Mouse (Mus musculus) left cerebral cortex, adult 18-20 months (tissue): ENCODE results near the gene 1810010H24Rik. TPM values are rescaled to one million over a fixed set of nuclear protein-coding genes. Genes with fewer than 3 reads are reported as not detected.
"Not testable (repeated sequence)": the region's sequence is repeated elsewhere in the genome, so short reads cannot be mapped to it uniquely, and the experiment has no call there.

Experiments used
- DNase-seq, 2 experiments: peaks; one replicate each; pipeline ENCODE4 v3.0.0; 2021 to 2022; ENCODE audit warnings: low spot score in 2 of 2, mixed read lengths in 1 of 2
- total RNA-seq, 2 experiments: library from RNA; stranded (reverse); gene quantifications; 2 replicates each; pipeline ENCODE4 v1.2.3; 2021

1810010H24Rik gene
- total RNA-seq, 2 experiments from 2014 or later = 3.2 to 4.7 TPM

GRCm38 (mm10) chr11:107041396-107041795, 15.9 kb downstream of the 1810010H24Rik start:
- no peak for DNase-seq

GRCm38 (mm10) chr11:107043361-107043760, 17.9 kb downstream of the 1810010H24Rik start:
- no peak for DNase-seq

GRCm38 (mm10) chr11:107044321-107044720, 18.8 kb downstream of the 1810010H24Rik start:
- peak; percentile 77 to 79 for DNase-seq

GRCm38 (mm10) chr11:107045546-107045945, 20.1 kb downstream of the 1810010H24Rik start:
- DNase-seq = no peak

GRCm38 (mm10) chr11:107046766-107047620, 21.5 kb downstream of the 1810010H24Rik start:
- DNase-seq = no peak

- DNase-seq = no peak
Observed at GRCm38 (mm10) chr11:107054870-107055269, 29.4 kb downstream of the 1810010H24Rik start.

- no peak for DNase-seq
Observed at GRCm38 (mm10) chr11:107057391-107057790, 31.9 kb downstream of the 1810010H24Rik start.

- not testable (repeated sequence) for DNase-seq
Observed at GRCm38 (mm10) chr11:107059634-107060033, 34.2 kb downstream of the 1810010H24Rik start.

GRCm38 (mm10) chr11:107060941-107061340, 35.5 kb downstream of the 1810010H24Rik start:
- no peak for DNase-seq

- no peak for DNase-seq
Observed at GRCm38 (mm10) chr11:107063067-107063466, 37.6 kb downstream of the 1810010H24Rik start.

GRCm38 (mm10) chr11:107064590-107064989, 39.1 kb downstream of the 1810010H24Rik start:
- no peak for DNase-seq

- DNase-seq = no peak
Observed at GRCm38 (mm10) chr11:107065216-107065785, 39.8 kb downstream of the 1810010H24Rik start.

Other genes starting within 250 kb of the 1810010H24Rik start
- 1 to 10 TPM; 3.0 TPM for gene Polg2, start 246.1 kb upstream of the 1810010H24Rik start, total RNA-seq
- 100 to 1,000 TPM; 670 TPM for gene Ddx5, start 236.5 kb upstream of the 1810010H24Rik start, total RNA-seq
- 10 to 100 TPM in 1 of 2 experiments, 1 to 10 TPM in 1; 8.3 to 10.8 TPM for gene Cep95, start 236.4 kb upstream of the 1810010H24Rik start, total RNA-seq
- 10 to 100 TPM; 25.1 to 27.1 TPM for gene Smurf2, start 105.0 kb upstream of the 1810010H24Rik start, total RNA-seq
- 10 to 100 TPM; 21.9 to 26.6 TPM for gene Kpna2, start 26.1 kb upstream of the 1810010H24Rik start, total RNA-seq
- gene Bptf, start 106.4 kb downstream of the 1810010H24Rik start, total RNA-seq = 10 to 100 TPM; 64.4 to 67.2 TPM
- gene Nol11, start 163.7 kb downstream of the 1810010H24Rik start, total RNA-seq = 10 to 100 TPM; 23.6 to 24.0 TPM